ENCODE assay signal across 9 mouse cellular contexts in genomic region chr2:180117485-180118194, GRCm38 (mm10). TPM values are rescaled to one million over a fixed set of nuclear protein-coding genes. Genes with fewer than 3 reads are reported as not detected.
DNase-seq lines count a peak whose midpoint lies in the region; ATAC-seq and TF ChIP-seq lines count a peak whose summit lies in the region.
"Had no signal": no experiment of that assay in that cellular context is flagged by ENCODE, and none has a peak within 500 bp of the region (broad histone marks: within the 10 kb centered on the region; RNA-seq: fewer than 3 reads in every experiment).

No protein-coding gene starts in this region.

- DNase-seq in liver, embryonic 11.5 days (ENCODE audit: low spot score), result no peak
- DNase-seq in liver, result no peak
- peak; percentile 66 for DNase-seq in cerebellum, adult 9-10 months
- peak; percentile 83 for DNase-seq in mesoderm, embryonic 11.5 days (ENCODE audit: low read depth, low spot score)
- DNase-seq in spleen, postnatal 14 days (ENCODE audit: low spot score in 2 of 2), result no peak

- peaks cover 23% of the 10 kb centered on the region for H3K4me1 ChIP-seq in liver, embryonic 11.5 days (replicated peaks; ENCODE audit: control insufficient read depth, insufficient read depth, low read length)
- peaks cover 49% of the 10 kb centered on the region for H3K4me1 ChIP-seq in forebrain, embryonic 16.5 days (replicated peaks; ENCODE audit: control insufficient read depth, insufficient read depth, low read length)
- peaks cover 13% of the 10 kb centered on the region; the same call in 1 of the 2 replicates for H3K4me1 ChIP-seq in intestine, postnatal 0 days (replicated peaks; ENCODE audit: control insufficient read depth, insufficient read depth, low read length)
- peaks cover 36% of the 10 kb centered on the region for H3K4me1 ChIP-seq in stomach, embryonic 15.5 days

- H3K9me3 ChIP-seq in liver, embryonic 11.5 days (ENCODE audit: control insufficient read depth, low read length), result no peaks in the 10 kb centered on the region
- no peaks in the 10 kb centered on the region for H3K9me3 ChIP-seq in forebrain, embryonic 16.5 days (ENCODE audit: control insufficient read depth, low read length)
- no peaks in the 10 kb centered on the region for H3K9me3 ChIP-seq in intestine, postnatal 0 days (ENCODE audit: control insufficient read depth)
- H3K9me3 ChIP-seq in stomach, embryonic 15.5 days, result no peaks in the 10 kb centered on the region

- no peak overlapping the region for H3K4me3 ChIP-seq in liver, embryonic 11.5 days (ENCODE audit: low read depth, low read length)
- peak overlapping the region; percentile 9; the same call in 1 of the 2 replicates for H3K4me3 ChIP-seq in forebrain, embryonic 16.5 days (replicated peaks; ENCODE audit: low read length)
- H3K4me3 ChIP-seq in intestine, postnatal 0 days (ENCODE audit: low read depth, low read length), result no peak overlapping the region
- H3K4me3 ChIP-seq in stomach, embryonic 15.5 days (replicated peaks), result no peak overlapping the region

- no peak overlapping the region for H3K9ac ChIP-seq in liver, embryonic 11.5 days (ENCODE audit: low read depth, low read length)
- H3K9ac ChIP-seq in forebrain, embryonic 16.5 days (replicated peaks; ENCODE audit: low read depth, low read length), result peak overlapping the region; percentile 30; the same call in 1 of the 2 replicates
- H3K9ac ChIP-seq in intestine, postnatal 0 days (ENCODE audit: low read depth, low read length), result no peak overlapping the region
- no peak overlapping the region for H3K9ac ChIP-seq in stomach, embryonic 15.5 days

- H3K36me3 ChIP-seq in liver, embryonic 11.5 days (ENCODE audit: control insufficient read depth, insufficient read depth, low read length), result no peaks in the 10 kb centered on the region
- H3K36me3 ChIP-seq in forebrain, embryonic 16.5 days (ENCODE audit: control insufficient read depth, insufficient read depth), result no peaks in the 10 kb centered on the region
- H3K36me3 ChIP-seq in intestine, postnatal 0 days (ENCODE audit: control insufficient read depth, insufficient read depth), result no peaks in the 10 kb centered on the region
- H3K36me3 ChIP-seq in stomach, embryonic 15.5 days, result no peaks in the 10 kb centered on the region

- TF ChIP-seq CTCF in intestine, postnatal 0 days (IDR thresholded peaks at IDR 0.05; ENCODE audit: low read depth), result no peak

- peak overlapping the region; percentile 92; the same call in 1 of the 2 replicates for H3K4me2 ChIP-seq in liver, embryonic 11.5 days
- peak overlapping the region; percentile 60 for H3K4me2 ChIP-seq in forebrain, embryonic 16.5 days (ENCODE audit: low read length)
- H3K4me2 ChIP-seq in intestine, postnatal 0 days (replicated peaks; ENCODE audit: low read depth), result peak overlapping the region; percentile 7; the same call in 1 of the 2 replicates
- peak overlapping the region; percentile 82; the same call in 1 of the 2 replicates for H3K4me2 ChIP-seq in stomach, embryonic 15.5 days

- H3K27ac ChIP-seq in liver, embryonic 11.5 days (ENCODE audit: low read depth, low read length), result no peak overlapping the region
- H3K27ac ChIP-seq in forebrain, embryonic 16.5 days (ENCODE audit: low read length), result peak overlapping the region; percentile 76
- H3K27ac ChIP-seq in intestine, postnatal 0 days (ENCODE audit: low read depth, low read length), result no peak overlapping the region
- H3K27ac ChIP-seq in stomach, embryonic 15.5 days, result no peak overlapping the region

- H3K27me3 ChIP-seq in liver, embryonic 11.5 days (replicated peaks; ENCODE audit: control insufficient read depth, insufficient read depth, low read length), result 0 out of 2 replicates have a peak, but pooled peaks cover 4% of the 10 kb centered on the region
- no peaks in the 10 kb centered on the region for H3K27me3 ChIP-seq in forebrain, embryonic 16.5 days (replicated peaks; ENCODE audit: control insufficient read depth, insufficient read depth, low read length)
- H3K27me3 ChIP-seq in intestine, postnatal 0 days (replicated peaks; ENCODE audit: control insufficient read depth, insufficient read depth, low read length), result no peaks in the 10 kb centered on the region
- no peaks in the 10 kb centered on the region for H3K27me3 ChIP-seq in stomach, embryonic 15.5 days (replicated peaks)

- 16% methylated on average over 13 of the region's 13 CpGs for WGBS in liver, embryonic 11.5 days
- WGBS in forebrain, embryonic 16.5 days, result 7% methylated on average over 13 of the region's 13 CpGs
- WGBS in intestine, postnatal 0 days, result 8% methylated on average over 13 of the region's 13 CpGs
- 9% methylated on average over 13 of the region's 13 CpGs for WGBS in stomach, embryonic 15.5 days

- ATAC-seq in liver, embryonic 11.5 days (replicated peaks; ENCODE audit: low FRiP score), result no peak
- peak; percentile 29 for ATAC-seq in forebrain, embryonic 16.5 days
- ATAC-seq in intestine, postnatal 0 days, result no peak
- ATAC-seq in stomach, embryonic 15.5 days (ENCODE audit: insufficient read depth, low FRiP score, low read depth), result no peak

RNA-seq across cellular contexts. Expression of gene Osbpl2, which starts 1.5 kb away (rescaled TPM):
- polyA plus RNA-seq in liver, embryonic 11.5 days (2014; fragmentation: Nextera tagmentation; extraction: Ambion mirVana), result 19.2 and 20.4 TPM in 2 replicates
- 72.3 and 73.3 TPM in 2 replicates for polyA plus RNA-seq in forebrain, embryonic 16.5 days (2015; fragmentation: Nextera tagmentation; extraction: Ambion mirVana)
- 22.9 and 26.4 TPM in 2 replicates for polyA plus RNA-seq in intestine, postnatal 0 days (2015; fragmentation: Nextera tagmentation; extraction: Ambion mirVana)
- polyA plus RNA-seq in stomach, embryonic 15.5 days (2015; fragmentation: Nextera tagmentation; extraction: Ambion mirVana), result 34.2 and 37.3 TPM in 2 replicates

RNA-seq across cellular contexts. Expression of gene Hrh3, which starts 13.4 kb away (rescaled TPM):
- polyA plus RNA-seq in liver, embryonic 11.5 days (2014; fragmentation: Nextera tagmentation; extraction: Ambion mirVana), result not detected in 2 replicates
- 1.8 and 2.4 TPM in 2 replicates for polyA plus RNA-seq in forebrain, embryonic 16.5 days (2015; fragmentation: Nextera tagmentation; extraction: Ambion mirVana)
- polyA plus RNA-seq in intestine, postnatal 0 days (2015; fragmentation: Nextera tagmentation; extraction: Ambion mirVana), result not detected in 2 replicates
- polyA plus RNA-seq in stomach, embryonic 15.5 days (2015; fragmentation: Nextera tagmentation; extraction: Ambion mirVana), result 0.08 and 0.18 TPM in 2 replicates
- polyA plus RNA-seq: liver, embryonic 16.5 days had no signal

RNA-seq across cellular contexts. Expression of gene Mtg2, which starts 47.3 kb away (rescaled TPM):
- 23.1 and 28.2 TPM in 2 replicates for polyA plus RNA-seq in liver, embryonic 11.5 days (2014; fragmentation: Nextera tagmentation; extraction: Ambion mirVana)
- 33.5 and 38.1 TPM in 2 replicates for polyA plus RNA-seq in forebrain, embryonic 16.5 days (2015; fragmentation: Nextera tagmentation; extraction: Ambion mirVana)
- polyA plus RNA-seq in intestine, postnatal 0 days (2015; fragmentation: Nextera tagmentation; extraction: Ambion mirVana), result 9.8 and 11.1 TPM in 2 replicates
- polyA plus RNA-seq in stomach, embryonic 15.5 days (2015; fragmentation: Nextera tagmentation; extraction: Ambion mirVana), result 25.2 and 25.9 TPM in 2 replicates

RNA-seq across cellular contexts. Expression of gene Adrm1, which starts 53.6 kb away (rescaled TPM):
- polyA plus RNA-seq in liver, embryonic 11.5 days (2014; fragmentation: Nextera tagmentation; extraction: Ambion mirVana), result 211 and 217 TPM in 2 replicates
- polyA plus RNA-seq in forebrain, embryonic 16.5 days (2015; fragmentation: Nextera tagmentation; extraction: Ambion mirVana), result 189 and 202 TPM in 2 replicates
- 132 and 142 TPM in 2 replicates for polyA plus RNA-seq in intestine, postnatal 0 days (2015; fragmentation: Nextera tagmentation; extraction: Ambion mirVana)
- polyA plus RNA-seq in stomach, embryonic 15.5 days (2015; fragmentation: Nextera tagmentation; extraction: Ambion mirVana), result 141 and 172 TPM in 2 replicates

Comparison
In these comparisons a context has a peak if more than half of its experiments do, and no peak if none do; other contexts are left out.
1. DNase-seq: peak in cerebellum, adult 9-10 months (single experiment) and mesoderm, embryonic 11.5 days (single experiment); none in liver, embryonic 11.5 days (single experiment), liver (single experiment) and spleen, postnatal 14 days (0 of 2).
2. H3K4me2 ChIP-seq: peak in every context shown above with its lines; median percentile 92 in liver, embryonic 11.5 days; 82 in stomach, embryonic 15.5 days; 60 in forebrain, embryonic 16.5 days; 7 in intestine, postnatal 0 days.